Mouse (Mus musculus) testis, adult 2 months (tissue): ENCODE measurements at regions not wholly inside any gene's neighbourhood (a gene's known extent, or its start where the extent isn't known, plus 50 kb on each side); places are given as distances from the start of the nearest gene placed in this dataset.

Experiments used
- CTCF ChIP-seq: fragments of 200-500 bp; IDR thresholded peaks from 2 replicates; pipeline ENCODE4 v1.5.1; 2012; ENCODE audit warnings: low read depth, mild to moderate bottlenecking, inconsistent platforms, low read length, moderate library complexity; ENCODE audit not compliant: control insufficient read depth, insufficient read depth, insufficient replicate concordance
- POLR2A ChIP-seq: fragments of 200-500 bp; IDR thresholded peaks from 2 replicates; pipeline ENCODE4 v1.6.1; 2012; ENCODE audit warnings: low read depth, mild to moderate bottlenecking, inconsistent platforms, low read length, moderate library complexity; ENCODE audit not compliant: control insufficient read depth

GRCm38 (mm10) chr5:112195667-112196066 lies 56.7 kb downstream of the Cryba4 start:
- TF ChIP-seq CTCF (no peak), POLR2A (no peak)
